Mouse (Mus musculus): ENCODE data around the gene 4930415O20Rik. TPM values are rescaled to one million over a fixed set of nuclear protein-coding genes. Genes with fewer than 3 reads are reported as not detected.

Gene 4930415O20Rik
- not detected in 2 replicates for polyA plus RNA-seq (2012; ENCODE audit: insufficient read depth, insufficient read length, missing spikeins)

GRCm38 (mm10) chr15:98570873-98571538, at the start of gene 4930415O20Rik, which contains the start of gene Ccnt1:
TSS of gene 4930415O20Rik (plus strand) at chr15:98571004.
TSS of gene Ccnt1 (minus strand) at chr15:98570923.
- Histone ChIP-seq H3K4me3 (ENCODE audit: insufficient read depth, low read length) (no peak within 1 kb of the TSS), H3K27ac (ENCODE audit: insufficient read depth, low read depth, low read length) (peak within 1 kb of the TSS; percentile 22), H3K4me1 (ENCODE audit: control insufficient read depth, insufficient read depth, low read length) (peaks cover 16% of the 10 kb centered on the region)
- no peak for TF ChIP-seq POLR2A (IDR thresholded peaks at IDR 0.05; ENCODE audit: borderline replicate concordance, low read depth, low read length)
- TF ChIP-seq CTCF (IDR thresholded peaks at IDR 0.05; ENCODE audit: low read depth, low read length) = no peak

GRCm38 (mm10) chr15:98521245-98521644, 49.6 kb upstream of the 4930415O20Rik start:
- H3K4me1 ChIP-seq (ENCODE audit: control insufficient read depth, insufficient read depth, low read length) = peaks cover 2% of the 10 kb centered on the region
- no peak overlapping the region for H3K27ac ChIP-seq (ENCODE audit: insufficient read depth, low read depth, low read length)
- no peak for TF ChIP-seq CTCF (IDR thresholded peaks at IDR 0.05; ENCODE audit: low read depth, low read length)
- H3K4me3 ChIP-seq (ENCODE audit: insufficient read depth, low read length) = no peak overlapping the region

GRCm38 (mm10) chr15:98526057-98526456, 44.7 kb upstream of the 4930415O20Rik start:
- Histone ChIP-seq H3K4me1 (ENCODE audit: control insufficient read depth, insufficient read depth, low read length) (peaks cover 14% of the 10 kb centered on the region; the same call in 1 of the 2 replicates), H3K4me3 (ENCODE audit: insufficient read depth, low read length) (no peak overlapping the region), H3K27ac (ENCODE audit: insufficient read depth, low read depth, low read length) (no peak overlapping the region)
- TF ChIP-seq CTCF (IDR thresholded peaks at IDR 0.05; ENCODE audit: low read depth, low read length) = no peak
- TF ChIP-seq POLR2A (IDR thresholded peaks at IDR 0.05; ENCODE audit: borderline replicate concordance, low read depth, low read length) = no peak

GRCm38 (mm10) chr15:98527056-98527771, 43.6 kb upstream of the 4930415O20Rik start:
- Histone ChIP-seq H3K27ac (ENCODE audit: insufficient read depth, low read depth, low read length) (no peak overlapping the region), H3K4me1 (ENCODE audit: control insufficient read depth, insufficient read depth, low read length) (peaks cover 16% of the 10 kb centered on the region; the same call in 1 of the 2 replicates), H3K4me3 (ENCODE audit: insufficient read depth, low read length) (no peak overlapping the region)
- TF ChIP-seq POLR2A (IDR thresholded peaks at IDR 0.05; ENCODE audit: borderline replicate concordance, low read depth, low read length) (no peak), CTCF (IDR thresholded peaks at IDR 0.05; ENCODE audit: low read depth, low read length) (no peak)

GRCm38 (mm10) chr15:98528066-98528563, 42.7 kb upstream of the 4930415O20Rik start:
- H3K4me1 ChIP-seq (ENCODE audit: control insufficient read depth, insufficient read depth, low read length) = peaks cover 16% of the 10 kb centered on the region; the same call in 1 of the 2 replicates
- TF ChIP-seq POLR2A (IDR thresholded peaks at IDR 0.05; ENCODE audit: borderline replicate concordance, low read depth, low read length) (no peak), CTCF (IDR thresholded peaks at IDR 0.05; ENCODE audit: low read depth, low read length) (no peak)

GRCm38 (mm10) chr15:98532281-98532680, 38.5 kb upstream of the 4930415O20Rik start:
- peak overlapping the region; percentile 95 for H3K4me3 ChIP-seq (ENCODE audit: insufficient read depth, low read length)
- H3K4me1 ChIP-seq (ENCODE audit: control insufficient read depth, insufficient read depth, low read length) = peaks cover 13% of the 10 kb centered on the region
- TF ChIP-seq POLR2A (IDR thresholded peaks at IDR 0.05; ENCODE audit: borderline replicate concordance, low read depth, low read length) = no peak
- no peak for TF ChIP-seq CTCF (IDR thresholded peaks at IDR 0.05; ENCODE audit: low read depth, low read length)
- H3K27ac ChIP-seq (ENCODE audit: insufficient read depth, low read depth, low read length) = peak overlapping the region; percentile 96

More at GRCm38 (mm10) chr15:98528066-98528563, 42.7 kb upstream of the 4930415O20Rik start:
- Histone ChIP-seq H3K27ac (ENCODE audit: insufficient read depth, low read depth, low read length) (no peak overlapping the region), H3K4me3 (ENCODE audit: insufficient read depth, low read length) (no peak overlapping the region)

GRCm38 (mm10) chr15:98533035-98533531, 37.7 kb upstream of the 4930415O20Rik start:
- no peak for TF ChIP-seq CTCF (IDR thresholded peaks at IDR 0.05; ENCODE audit: low read depth, low read length)
- no peak for TF ChIP-seq POLR2A (IDR thresholded peaks at IDR 0.05; ENCODE audit: borderline replicate concordance, low read depth, low read length)
- peaks cover 9% of the 10 kb centered on the region for H3K4me1 ChIP-seq (ENCODE audit: control insufficient read depth, insufficient read depth, low read length)
- peak overlapping the region; percentile 95 for H3K4me3 ChIP-seq (ENCODE audit: insufficient read depth, low read length)
- peak overlapping the region; percentile 96 for H3K27ac ChIP-seq (ENCODE audit: insufficient read depth, low read depth, low read length)

GRCm38 (mm10) chr15:98533881-98534627, 36.8 kb upstream of the 4930415O20Rik start, which contains the start of gene Kansl2:
TSS of gene Kansl2 (minus strand) at chr15:98534264.
- Histone ChIP-seq H3K4me1 (ENCODE audit: control insufficient read depth, insufficient read depth, low read length) (peaks cover 11% of the 10 kb centered on the region), H3K4me3 (ENCODE audit: insufficient read depth, low read length) (peak within 1 kb of the TSS; percentile 95), H3K27ac (ENCODE audit: insufficient read depth, low read depth, low read length) (peak within 1 kb of the TSS; percentile 96)
- TF ChIP-seq POLR2A (IDR thresholded peaks at IDR 0.05; ENCODE audit: borderline replicate concordance, low read depth, low read length) (peak; percentile 92), CTCF (IDR thresholded peaks at IDR 0.05; ENCODE audit: low read depth, low read length) (no peak)

GRCm38 (mm10) chr15:98535921-98536320, 34.9 kb upstream of the 4930415O20Rik start:
- Histone ChIP-seq H3K4me3 (ENCODE audit: insufficient read depth, low read length) (no peak overlapping the region), H3K27ac (ENCODE audit: insufficient read depth, low read depth, low read length) (no peak overlapping the region), H3K4me1 (ENCODE audit: control insufficient read depth, insufficient read depth, low read length) (peaks cover 15% of the 10 kb centered on the region)
- TF ChIP-seq POLR2A (IDR thresholded peaks at IDR 0.05; ENCODE audit: borderline replicate concordance, low read depth, low read length) (no peak), CTCF (IDR thresholded peaks at IDR 0.05; ENCODE audit: low read depth, low read length) (no peak)
